Mouse (Mus musculus): ENCODE results near the gene Zfp990. TPM values are rescaled to one million over a fixed set of nuclear protein-coding genes. Genes with fewer than 3 reads are reported as not detected.
"Not testable (repeated sequence)": the region's sequence is repeated elsewhere in the genome, so short reads cannot be mapped to it uniquely, and the experiment has no call there.

Zfp990 gene
- total RNA-seq (2021) = under 1 TPM; 0.58 to 0.96 TPM
- long read RNA-seq, experiment 1 = 0 reads
- long read RNA-seq, experiment 2 = 0 reads

DNA sequence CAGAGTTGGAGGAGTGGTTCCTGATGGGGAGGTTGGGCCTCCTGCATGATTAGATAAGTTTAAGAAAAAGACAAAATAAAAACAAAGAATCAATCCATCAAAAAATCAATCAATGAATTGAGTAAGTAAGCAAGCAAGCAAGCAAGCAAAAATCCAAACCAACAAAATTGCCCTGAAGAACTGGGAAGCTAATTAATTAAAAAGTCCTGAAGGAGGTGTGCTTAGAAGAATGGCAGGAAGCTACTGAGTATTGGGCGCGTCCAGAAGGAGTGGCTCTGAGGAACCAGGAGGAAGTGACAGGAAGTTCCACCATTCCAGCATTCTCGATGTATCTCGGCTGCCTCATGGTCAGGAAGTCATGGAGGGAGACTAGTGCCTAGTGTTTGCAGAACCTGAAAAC lies at the start of gene Zfp990:
Gene Zfp990 (plus strand): TSS at position 301 of the 400 bp plus-strand sequence.
- not testable (repeated sequence) for DNase-seq (ENCODE audit: low spot score in 2 of 2)

DNA sequence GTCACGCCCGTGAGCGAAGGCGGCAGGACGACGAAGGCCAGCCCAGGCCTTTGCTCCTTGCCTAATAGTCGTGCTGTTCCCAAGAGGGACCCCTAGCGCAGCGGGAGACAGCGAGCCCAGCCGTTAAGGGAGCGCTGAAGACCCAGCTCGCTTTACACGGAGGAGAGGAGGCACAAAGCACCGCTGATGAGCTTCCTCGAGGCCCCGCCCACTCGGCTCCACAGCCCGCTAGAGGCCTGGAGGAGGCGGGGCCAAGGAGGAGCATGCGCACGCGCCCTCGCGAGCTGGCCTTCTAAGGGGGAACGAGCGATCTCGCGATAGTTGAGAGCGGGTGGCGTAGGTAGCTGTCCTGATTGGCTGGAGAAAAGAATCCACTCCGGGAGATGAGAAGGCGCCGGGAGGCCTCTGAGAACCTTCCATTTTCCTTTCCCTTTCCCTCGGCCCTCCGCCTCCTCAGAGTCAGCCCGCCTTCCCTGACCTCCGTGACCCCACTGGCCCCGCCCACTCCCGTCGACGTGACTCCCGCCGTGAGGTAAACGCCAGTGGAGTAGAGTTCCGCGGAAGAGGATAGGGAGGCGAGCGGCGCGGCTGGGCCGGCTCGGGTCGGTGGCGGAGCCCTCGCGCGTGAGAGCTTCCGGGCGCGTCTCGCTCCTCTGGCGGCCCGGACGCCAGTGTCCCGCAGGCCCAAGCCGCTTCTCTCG lies 46.9 kb upstream of the Zfp990 start:
- not testable (repeated sequence) for DNase-seq (ENCODE audit: low spot score in 2 of 2)

DNA sequence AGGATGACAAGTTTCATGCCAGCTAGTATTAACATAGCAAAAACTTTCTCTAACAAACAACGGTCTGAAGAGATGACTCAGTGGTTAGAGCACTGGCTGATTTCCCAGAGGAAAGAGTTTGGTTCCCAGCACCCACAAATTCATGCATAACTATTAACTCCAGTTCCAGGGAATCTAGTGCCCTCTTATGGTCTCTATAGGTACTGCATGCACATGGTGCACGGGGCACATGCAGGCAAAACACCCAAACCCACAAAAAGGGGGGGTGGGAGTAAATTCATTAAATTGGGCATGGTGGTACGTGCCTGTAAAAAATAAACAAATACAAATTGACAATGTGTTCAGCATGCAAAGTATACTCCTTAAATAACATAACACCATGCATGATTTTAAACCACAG lies 32.4 kb upstream of the Zfp990 start:
- no peak for DNase-seq (ENCODE audit: low spot score in 2 of 2)

DNA sequence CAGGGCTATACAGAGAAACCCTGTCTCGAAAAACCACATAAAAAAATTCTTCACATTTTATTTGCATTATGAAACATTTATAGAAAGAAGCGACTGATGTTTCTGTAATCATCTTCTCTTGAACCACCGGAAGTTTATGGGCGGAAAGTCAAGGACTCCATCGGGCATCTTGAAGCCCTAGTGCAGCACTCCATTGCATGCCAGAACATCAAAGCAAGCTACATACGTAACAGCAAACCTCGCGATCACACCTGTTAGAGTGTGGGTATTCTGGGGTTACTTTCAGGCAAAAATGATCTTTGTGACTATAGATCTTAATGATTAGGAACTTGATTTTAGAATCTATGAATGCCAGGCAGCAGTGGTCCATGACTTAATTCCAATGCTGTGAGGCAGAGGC lies 29.9 kb upstream of the Zfp990 start:
- DNase-seq (ENCODE audit: low spot score in 2 of 2) = not testable (repeated sequence)

DNA sequence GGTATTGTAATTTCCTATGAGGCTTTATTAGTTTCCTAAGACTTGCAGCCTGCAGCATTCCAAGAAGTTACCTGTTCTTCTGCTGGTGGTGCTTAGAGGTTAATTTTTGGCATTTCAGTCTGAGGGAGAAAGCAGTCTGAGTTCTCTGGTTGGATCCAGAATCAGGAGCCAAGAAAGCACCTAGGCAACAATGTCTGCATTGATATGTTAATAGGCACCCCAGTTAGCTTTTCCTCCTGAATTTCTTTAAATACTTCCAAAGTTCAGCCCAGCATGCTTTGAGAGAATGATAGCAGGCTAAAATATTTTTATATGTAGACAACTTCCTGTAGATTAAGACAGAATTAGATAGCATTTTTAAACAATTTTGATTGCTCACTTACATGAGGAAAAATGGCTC lies 21.2 kb upstream of the Zfp990 start:
- DNase-seq (ENCODE audit: low spot score in 2 of 2) = no peak

DNA sequence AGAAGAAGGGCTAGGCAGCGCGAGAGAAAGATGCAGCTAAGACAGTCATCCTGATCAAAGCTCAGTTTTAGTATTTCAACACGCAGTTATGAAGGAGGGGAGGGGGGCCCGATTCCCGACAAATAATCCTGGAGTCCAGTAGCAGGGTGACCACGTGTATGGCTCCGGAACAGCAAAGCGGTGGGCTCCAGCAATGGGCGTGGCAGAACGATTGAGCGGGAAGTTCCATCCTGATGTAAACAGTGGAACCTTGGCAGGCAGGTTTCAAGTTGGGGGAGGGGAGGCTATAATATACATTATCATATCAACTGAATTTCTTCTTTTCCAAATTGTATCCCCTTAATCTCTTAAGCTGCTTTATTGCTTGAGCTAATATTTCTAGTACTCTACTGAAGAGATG lies 18.4 kb upstream of the Zfp990 start:
- DNase-seq (ENCODE audit: low spot score in 2 of 2) = no peak

DNA sequence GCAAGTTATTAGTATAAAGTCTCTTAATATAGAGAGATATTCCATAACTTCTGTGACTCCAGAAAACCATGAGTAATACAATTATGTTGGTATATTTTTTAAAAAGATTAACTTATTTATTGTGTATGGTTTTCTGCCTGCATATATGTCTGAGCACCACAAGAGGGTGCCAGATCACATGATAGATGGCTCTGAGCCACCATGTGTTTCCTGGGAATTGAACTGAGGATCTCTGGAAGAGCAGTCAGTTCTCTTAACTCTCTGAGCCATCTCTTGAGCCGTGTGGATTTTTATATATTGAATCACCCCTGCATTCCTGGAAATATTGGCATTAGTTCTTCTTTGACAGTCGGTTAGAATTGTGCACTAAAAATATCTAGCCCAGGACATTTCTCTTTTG lies 17.2 kb upstream of the Zfp990 start:
- DNase-seq (ENCODE audit: low spot score in 2 of 2) = not testable (repeated sequence)

DNA sequence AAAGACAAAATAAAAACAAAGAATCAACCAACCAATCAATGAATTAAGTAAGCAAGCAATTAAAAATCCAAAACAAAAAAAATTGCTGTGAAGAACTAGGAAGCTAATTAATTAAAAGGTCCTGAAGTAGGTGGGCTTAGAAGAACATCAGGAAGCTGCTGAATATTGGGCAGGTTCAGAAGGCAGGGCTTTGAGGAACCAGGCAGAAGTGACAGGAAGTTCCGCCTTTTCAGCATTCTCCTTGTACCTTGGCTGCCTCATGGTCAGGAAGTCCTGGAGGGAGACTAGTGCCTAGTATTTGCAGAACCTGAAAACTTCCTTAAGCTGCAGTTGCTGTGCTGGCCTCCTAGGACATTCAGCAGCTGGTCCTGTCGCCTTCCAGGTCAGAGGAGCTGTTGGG lies 4.1 kb downstream of the Zfp990 start:
- not testable (repeated sequence) for DNase-seq (ENCODE audit: low spot score in 2 of 2)

DNA sequence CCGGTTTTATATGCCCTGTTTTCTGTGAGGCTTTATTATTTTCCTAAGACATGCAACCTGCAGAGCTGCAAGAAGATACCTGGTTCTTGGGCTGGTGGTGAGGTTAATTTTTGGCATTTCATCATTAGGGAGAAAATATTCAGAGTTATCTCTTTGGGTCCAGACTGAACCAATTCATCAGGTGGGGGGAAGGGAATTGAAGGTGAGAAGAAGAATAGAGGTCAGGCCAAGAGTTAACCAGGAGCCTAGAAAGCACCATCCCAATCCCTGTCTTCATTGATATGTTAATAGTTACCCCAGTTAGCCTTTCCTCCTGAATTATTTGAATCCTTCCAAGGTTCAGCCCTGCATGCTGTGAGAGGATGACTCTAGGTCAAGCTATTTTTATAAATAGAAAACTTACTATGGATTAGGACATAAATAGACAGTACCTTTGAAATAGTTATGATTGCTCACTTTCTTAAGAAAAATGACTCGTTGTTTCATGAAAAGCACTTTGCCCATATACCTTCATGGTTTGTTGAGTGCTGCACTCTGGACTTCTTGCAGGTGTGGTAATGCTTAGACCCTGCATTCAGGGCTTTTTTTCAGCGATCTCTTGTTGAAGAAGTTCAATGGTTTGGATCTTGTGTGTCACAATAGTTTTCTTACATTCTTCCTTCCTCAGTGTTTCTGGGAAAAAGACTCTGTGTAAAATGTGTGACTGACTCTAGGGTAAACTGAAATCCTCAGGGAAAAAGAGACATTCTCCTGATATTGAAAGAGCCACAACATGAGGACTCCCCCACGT lies 5.4 kb downstream of the Zfp990 start:
- DNase-seq (ENCODE audit: low spot score in 2 of 2) = not testable (repeated sequence)

DNA sequence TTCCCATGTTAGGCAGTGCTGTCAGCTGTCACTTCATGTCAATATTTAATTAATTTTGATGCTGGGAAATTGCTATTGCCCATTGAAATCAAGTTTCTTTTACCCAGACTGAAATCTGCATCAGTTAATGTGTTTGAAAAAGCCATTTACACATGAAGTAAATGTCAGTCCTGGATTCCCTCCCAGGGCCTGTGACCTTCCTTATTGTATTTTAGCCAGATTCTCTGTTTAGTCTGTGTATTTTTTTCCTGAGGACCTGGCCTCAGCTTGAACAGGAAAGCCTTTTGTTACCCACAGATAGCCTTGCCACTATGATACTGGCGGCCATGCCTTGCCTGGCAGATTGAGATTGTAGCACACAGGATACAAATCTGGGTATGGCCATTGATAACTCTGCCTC lies 6.8 kb downstream of the Zfp990 start:
- DNase-seq (ENCODE audit: low spot score in 2 of 2) = not testable (repeated sequence)

DNA sequence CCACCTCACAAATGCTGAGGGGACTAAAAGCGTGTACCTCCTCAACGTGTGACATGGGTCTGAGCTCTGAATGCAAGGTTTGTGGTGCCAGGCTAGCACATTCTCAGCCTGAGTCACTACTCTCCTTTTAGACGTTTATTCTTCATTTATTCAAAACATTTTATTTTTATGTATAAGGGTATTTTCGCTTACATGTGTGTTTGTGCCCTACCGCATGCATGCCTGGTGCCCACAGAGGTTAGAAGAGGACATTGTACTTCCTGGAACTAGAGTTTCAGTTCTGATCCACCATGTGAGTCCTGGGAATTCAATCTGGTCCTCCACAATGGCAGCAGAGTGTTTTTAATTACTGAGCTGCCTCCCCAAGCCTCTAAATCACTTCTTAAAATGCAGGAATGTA lies 33.3 kb downstream of the Zfp990 start:
- DNase-seq (ENCODE audit: low spot score in 2 of 2) = not testable (repeated sequence)

DNA sequence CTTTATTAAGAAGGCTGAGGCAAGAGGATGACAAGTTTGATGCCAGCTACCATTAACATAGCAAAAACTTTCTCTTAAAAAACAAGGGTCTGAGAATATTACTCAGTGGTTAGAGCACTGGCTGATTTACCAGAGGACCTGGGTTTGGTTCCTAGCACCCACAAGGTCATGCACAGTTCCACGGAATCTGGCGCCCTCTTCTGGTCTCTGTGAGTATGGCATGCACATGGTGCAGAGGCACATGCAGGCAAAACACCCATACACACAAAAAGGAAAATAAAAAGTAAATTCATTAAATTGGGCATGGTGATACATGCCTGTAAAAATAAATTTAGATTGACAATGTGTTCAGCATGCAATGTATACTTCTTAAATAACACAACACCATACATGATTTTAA lies 34.5 kb downstream of the Zfp990 start:
- DNase-seq (ENCODE audit: low spot score in 2 of 2) = not testable (repeated sequence)

DNA sequence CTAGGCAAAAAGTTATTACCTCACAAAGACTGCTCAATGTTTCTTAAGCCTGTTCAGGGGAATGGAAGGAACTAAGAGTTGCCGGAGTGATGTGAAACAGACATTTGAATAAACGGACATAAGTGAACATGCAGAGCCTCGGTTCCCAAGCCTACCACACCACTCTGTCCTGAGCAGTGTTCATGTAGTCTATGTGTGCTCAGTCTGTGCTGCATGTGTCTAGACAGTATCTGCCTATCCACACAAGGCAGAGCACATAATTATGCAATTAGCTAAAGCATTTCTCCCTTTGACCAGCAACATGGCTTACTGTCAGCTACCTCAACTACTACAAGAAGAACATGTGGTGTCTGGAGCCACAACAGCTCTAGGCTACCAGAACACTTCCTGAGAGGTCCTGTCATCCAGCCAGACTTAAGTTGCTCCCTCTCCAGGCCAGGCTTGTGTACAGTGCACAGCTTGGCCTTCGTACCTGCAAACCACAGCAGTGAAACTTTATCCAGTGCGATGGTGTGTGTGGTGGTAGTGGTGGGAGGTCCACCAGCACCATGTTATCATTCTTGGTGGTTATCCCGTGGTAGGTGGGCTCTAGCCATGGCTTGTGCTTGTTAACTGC lies 35.3 kb downstream of the Zfp990 start:
- not testable (repeated sequence) for DNase-seq (ENCODE audit: low spot score in 2 of 2)

DNA sequence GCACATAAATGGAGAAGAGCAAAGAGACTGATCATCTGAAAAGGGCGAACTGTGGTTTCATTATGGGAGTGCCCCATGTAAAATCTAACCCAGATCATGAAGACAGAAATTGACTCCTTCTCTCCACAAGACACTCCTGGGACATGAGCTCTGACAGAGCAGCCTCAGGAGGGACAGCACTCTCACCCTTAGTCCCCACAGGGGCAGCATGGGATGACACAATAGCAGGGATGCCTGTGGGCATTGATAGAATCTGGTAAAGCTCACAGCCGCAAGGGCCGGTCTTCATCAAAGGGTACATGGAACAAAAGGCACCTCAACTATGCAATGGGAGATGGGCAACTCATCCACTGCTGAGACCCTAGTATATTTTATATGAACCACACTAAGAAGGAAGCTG lies 35.9 kb downstream of the Zfp990 start:
- DNase-seq (ENCODE audit: low spot score in 2 of 2) = not testable (repeated sequence)

DNA sequence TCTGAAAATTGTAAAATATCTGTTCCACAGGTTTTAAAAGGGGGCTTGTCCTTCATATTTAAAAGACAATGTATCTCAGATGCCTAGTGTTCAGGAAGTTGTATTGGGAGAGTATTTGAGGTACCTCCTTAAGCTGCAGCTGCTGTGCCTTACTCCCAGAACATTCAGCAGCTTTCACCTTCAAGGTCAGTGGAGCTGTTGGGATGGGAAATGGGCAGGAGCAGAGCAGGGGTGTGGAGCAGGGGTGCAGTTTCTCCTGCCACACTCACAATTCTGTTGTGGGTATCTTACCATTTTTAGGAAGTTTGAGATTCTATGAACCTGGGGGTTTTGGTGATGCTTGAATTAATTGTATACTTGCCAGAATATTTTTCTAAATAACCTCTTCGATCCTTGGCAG lies 46.1 kb downstream of the Zfp990 start:
- no peak for DNase-seq (ENCODE audit: low spot score in 2 of 2)

DNA sequence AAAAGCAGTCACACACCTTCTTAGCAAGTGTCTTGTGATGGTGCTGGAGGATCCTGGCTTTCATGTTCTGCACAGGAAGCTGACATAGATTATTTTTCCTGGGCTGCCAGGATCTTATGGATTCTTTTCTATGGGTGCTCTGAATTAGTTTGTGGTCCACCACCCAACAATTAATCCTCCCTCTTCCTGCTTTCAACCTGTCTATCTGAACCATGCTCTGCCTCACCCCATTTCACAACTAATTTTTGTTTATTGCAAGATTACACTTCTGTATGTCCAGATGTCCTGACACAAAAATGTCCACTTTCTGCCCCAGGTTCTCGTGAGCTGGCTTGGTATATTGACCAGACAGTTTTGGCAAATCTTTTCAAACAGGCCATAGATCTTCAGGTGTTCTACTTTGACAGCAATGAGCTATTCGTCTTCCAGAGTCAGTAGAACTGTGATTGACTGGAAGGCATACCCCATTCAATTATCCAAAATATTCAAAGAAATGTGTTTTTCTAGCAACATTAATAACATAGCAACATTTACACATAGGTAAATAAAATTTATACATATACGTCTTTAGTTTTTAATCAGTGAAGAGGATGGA lies 49.0 kb downstream of the Zfp990 start:
- DNase-seq (ENCODE audit: low spot score in 2 of 2) = no peak

DNA sequence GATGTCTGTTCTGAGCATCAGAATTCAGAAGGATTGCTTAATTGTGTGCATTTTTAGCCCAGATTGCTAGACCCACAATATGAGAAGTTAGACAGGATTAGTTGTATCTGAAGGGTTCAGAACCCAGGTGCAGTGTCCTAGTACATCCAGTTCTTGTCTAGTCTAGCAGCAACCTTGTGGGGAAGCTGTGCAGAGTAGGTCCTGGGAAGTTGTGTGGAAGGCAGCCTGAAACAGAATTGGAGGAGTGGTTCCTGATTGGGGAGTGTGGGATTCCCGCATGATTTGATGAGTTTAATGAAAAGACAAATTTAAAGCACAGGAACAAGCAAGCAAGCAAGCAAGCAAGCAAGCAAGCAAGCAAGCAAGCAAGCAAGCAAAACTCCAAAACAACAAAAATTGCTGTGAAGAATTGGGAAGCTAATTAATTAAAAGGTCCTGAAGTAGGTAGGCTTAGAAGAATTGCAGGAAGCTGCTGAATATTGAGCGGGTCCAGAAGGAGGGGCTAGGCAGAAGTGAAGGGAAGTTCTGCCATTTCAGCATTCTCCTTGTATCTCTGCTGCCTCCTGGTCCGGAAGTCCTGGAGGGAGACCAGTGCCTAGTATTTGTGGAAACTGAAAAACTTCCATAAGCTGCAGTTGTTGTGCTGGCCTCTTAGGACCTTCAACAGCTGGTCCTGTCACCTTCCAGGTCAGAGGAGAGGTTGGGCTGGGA lies 53.7 kb downstream of the Zfp990 start:
- DNase-seq (ENCODE audit: low spot score in 2 of 2) = no peak

DNA sequence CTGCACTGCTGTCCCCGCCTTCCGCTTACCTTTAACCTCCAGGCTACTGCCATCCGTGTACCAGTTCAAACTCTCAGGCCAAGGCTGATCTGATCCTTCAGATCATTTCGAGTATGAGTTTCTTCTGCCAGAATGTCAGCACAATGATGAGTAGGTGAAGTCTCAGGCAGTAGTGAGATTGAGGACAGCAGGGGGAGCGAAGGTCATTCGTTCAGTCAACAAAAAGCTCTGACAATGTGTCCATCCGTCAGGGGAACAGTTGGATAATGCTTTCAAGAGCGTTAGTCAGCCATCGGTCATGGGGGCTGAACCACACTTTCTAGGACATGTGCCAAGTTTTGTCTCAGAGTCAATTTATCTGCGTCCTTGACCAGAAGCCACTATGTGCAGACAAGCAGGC lies 59.9 kb downstream of the Zfp990 start:
- not testable (repeated sequence) for DNase-seq (ENCODE audit: low spot score in 2 of 2)

DNA sequence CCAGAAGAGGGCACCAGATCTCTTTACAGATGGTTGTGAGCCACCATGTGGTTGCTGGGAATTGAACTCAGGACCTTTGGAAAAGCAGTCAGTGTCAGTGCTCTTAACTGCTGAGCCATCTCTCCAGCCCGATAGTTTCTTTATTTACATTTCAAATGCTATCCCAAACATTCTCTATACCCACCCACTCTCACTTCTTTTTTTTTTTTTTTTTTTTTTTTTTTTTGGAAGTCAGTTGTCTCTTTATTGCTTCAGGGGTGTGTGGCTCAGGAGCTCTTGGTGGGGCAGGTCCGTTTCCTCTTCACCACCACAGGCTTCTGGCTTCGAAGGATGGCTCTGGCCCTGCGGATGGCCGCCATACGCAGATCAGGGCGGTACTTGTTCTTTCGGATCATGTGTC lies 66.1 kb downstream of the Zfp990 start:
- not testable (repeated sequence) for DNase-seq (ENCODE audit: low spot score in 2 of 2)

DNA sequence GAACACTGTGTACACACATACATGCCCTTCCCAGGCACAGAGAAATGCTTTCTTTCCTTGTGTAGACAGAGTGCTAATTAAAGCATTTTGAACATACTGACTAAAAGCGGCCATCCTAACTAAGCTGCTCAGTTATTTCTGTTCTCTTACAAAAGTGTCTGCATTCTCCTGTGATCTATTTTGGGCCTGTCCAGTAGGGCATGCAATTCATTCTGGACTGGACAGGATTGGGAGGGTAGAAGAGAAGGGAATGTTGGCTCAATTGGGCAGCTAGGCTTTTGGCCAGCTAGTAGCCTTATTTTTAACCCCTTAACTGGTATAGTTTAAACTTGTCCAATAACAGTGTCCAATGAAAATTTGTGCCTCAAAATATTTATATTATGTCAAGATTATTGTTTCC lies 69.8 kb downstream of the Zfp990 start:
- DNase-seq (ENCODE audit: low spot score in 2 of 2) = not testable (repeated sequence)

DNA sequence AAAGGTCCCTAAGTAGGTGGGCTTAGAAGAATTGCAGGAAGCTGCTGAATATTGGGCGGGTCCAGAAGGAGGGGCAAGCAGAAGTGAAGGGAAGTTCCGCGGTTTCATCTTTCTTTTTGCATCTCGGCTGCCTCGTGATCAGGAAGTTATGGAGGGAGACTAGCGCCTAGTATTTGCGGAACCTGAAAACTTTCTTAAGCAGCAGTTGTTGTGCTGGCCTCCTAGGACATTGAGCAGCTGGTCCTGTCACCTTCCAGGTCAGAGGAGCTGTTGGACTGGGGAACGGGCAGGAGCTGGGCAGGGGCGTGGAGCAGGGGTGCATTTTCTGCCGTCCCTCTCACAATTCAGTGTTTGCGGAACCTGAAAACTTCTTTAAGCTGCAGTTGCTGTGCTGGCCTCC lies 74.5 kb downstream of the Zfp990 start, which contains the start of gene Gm13212:
Gene Gm13212 (plus strand): TSS at position 89 of the 400 bp plus-strand sequence.
- DNase-seq (ENCODE audit: low spot score in 2 of 2) = not testable (repeated sequence)

Measured in adrenal gland, adult 18-20 months (tissue).